Mouse (Mus musculus): ENCODE data around the gene Grik5.
"Not testable (repeated sequence)": the region's sequence is repeated elsewhere in the genome, so short reads cannot be mapped to it uniquely, and the experiment has no call there.

Gene Grik5

GRCm38 (mm10) chr7:25079496-25080026, 7.4 kb upstream of the Grik5 start:
- DNase-seq (ENCODE audit: low read depth, low spot score), result peak; percentile 47

- DNase-seq (ENCODE audit: low read depth, low spot score), result peak; percentile 46
Observed at GRCm38 (mm10) chr7:25077414-25077755, 5.2 kb upstream of the Grik5 start.

GRCm38 (mm10) chr7:25076663-25077413, 4.7 kb upstream of the Grik5 start:
- DNase-seq (ENCODE audit: low read depth, low spot score), result peak; percentile 99

GRCm38 (mm10) chr7:25076296-25076662, 4.1 kb upstream of the Grik5 start:
- no peak for DNase-seq (ENCODE audit: low read depth, low spot score)

- no peak for DNase-seq (ENCODE audit: low read depth, low spot score)
Observed at GRCm38 (mm10) chr7:25073924-25074323, 1.8 kb upstream of the Grik5 start.

GRCm38 (mm10) chr7:25072716-25073390, 707 bp upstream of the Grik5 start:
- DNase-seq (ENCODE audit: low read depth, low spot score), result no peak

- DNase-seq (ENCODE audit: low read depth, low spot score), result no peak
Observed at GRCm38 (mm10) chr7:25068724-25069123, 3.4 kb downstream of the Grik5 start.

- DNase-seq (ENCODE audit: low read depth, low spot score), result no peak
Observed at GRCm38 (mm10) chr7:25067909-25068656, 4.1 kb downstream of the Grik5 start.

- DNase-seq (ENCODE audit: low read depth, low spot score), result no peak
Observed at GRCm38 (mm10) chr7:25067338-25067737, 4.8 kb downstream of the Grik5 start.

GRCm38 (mm10) chr7:25063900-25064299, 8.2 kb downstream of the Grik5 start:
- no peak for DNase-seq (ENCODE audit: low read depth, low spot score)

GRCm38 (mm10) chr7:25063346-25063745, 8.8 kb downstream of the Grik5 start:
- no peak for DNase-seq (ENCODE audit: low read depth, low spot score)

GRCm38 (mm10) chr7:25058836-25059235, 13.3 kb downstream of the Grik5 start:
- DNase-seq (ENCODE audit: low read depth, low spot score), result no peak

GRCm38 (mm10) chr7:25058394-25058793, 13.8 kb downstream of the Grik5 start:
- no peak for DNase-seq (ENCODE audit: low read depth, low spot score)

GRCm38 (mm10) chr7:25057888-25058287, 14.3 kb downstream of the Grik5 start:
- DNase-seq (ENCODE audit: low read depth, low spot score), result no peak

- no peak for DNase-seq (ENCODE audit: low read depth, low spot score)
Observed at GRCm38 (mm10) chr7:25056951-25057350, 15.2 kb downstream of the Grik5 start.

GRCm38 (mm10) chr7:25052587-25052986, 19.6 kb downstream of the Grik5 start:
- no peak for DNase-seq (ENCODE audit: low read depth, low spot score)

- no peak for DNase-seq (ENCODE audit: low read depth, low spot score)
Observed at GRCm38 (mm10) chr7:25049295-25049930, 22.7 kb downstream of the Grik5 start.

- no peak for DNase-seq (ENCODE audit: low read depth, low spot score)
Observed at GRCm38 (mm10) chr7:25047363-25047762, 24.8 kb downstream of the Grik5 start.

GRCm38 (mm10) chr7:25044599-25044998, 27.5 kb downstream of the Grik5 start:
- not testable (repeated sequence) for DNase-seq (ENCODE audit: low read depth, low spot score)

- DNase-seq (ENCODE audit: low read depth, low spot score), result no peak
Observed at GRCm38 (mm10) chr7:25041921-25042320, 30.2 kb downstream of the Grik5 start.

GRCm38 (mm10) chr7:25035916-25036315, 36.2 kb downstream of the Grik5 start:
- peak; percentile 70 for DNase-seq (ENCODE audit: low read depth, low spot score)

- no peak for DNase-seq (ENCODE audit: low read depth, low spot score)
Observed at GRCm38 (mm10) chr7:25034796-25035195, 37.4 kb downstream of the Grik5 start.

All from ES-CJ7 (cell line).